Mouse (Mus musculus): ENCODE data around the gene Dusp9.

Dusp9 gene

GRCm38 (mm10) chrX:73663143-73663542 is 23.9 kb downstream of the Dusp9 start:
- DNase-seq (ENCODE audit: low spot score in 2 of 2): no peak

GRCm38 (mm10) chrX:73672031-73672431 is 32.8 kb downstream of the Dusp9 start:
- DNase-seq (ENCODE audit: low spot score in 2 of 2): peak in 1 of 2 experiments; percentile 59

- no peak for DNase-seq (ENCODE audit: low spot score in 2 of 2)
Measured at GRCm38 (mm10) chrX:73672879-73673618, 33.8 kb downstream of the Dusp9 start, which contains the start of gene Slc6a8. Gene Slc6a8, plus strand, starts transcription at chrX:73673150.

GRCm38 (mm10) chrX:73673619-73673967 is 34.4 kb downstream of the Dusp9 start:
- DNase-seq (ENCODE audit: low spot score in 2 of 2): no peak

- DNase-seq (ENCODE audit: low spot score in 2 of 2): no peak
Measured at GRCm38 (mm10) chrX:73673968-73674661, 34.9 kb downstream of the Dusp9 start.

- no peak for DNase-seq (ENCODE audit: low spot score in 2 of 2)
Measured at GRCm38 (mm10) chrX:73675231-73675630, 36.0 kb downstream of the Dusp9 start.

- no peak for DNase-seq (ENCODE audit: low spot score in 2 of 2)
Measured at GRCm38 (mm10) chrX:73676668-73677067, 37.4 kb downstream of the Dusp9 start.

GRCm38 (mm10) chrX:73684156-73684555 is 44.9 kb downstream of the Dusp9 start:
- DNase-seq (ENCODE audit: low spot score in 2 of 2): no peak

GRCm38 (mm10) chrX:73684978-73685377 is 45.8 kb downstream of the Dusp9 start:
- no peak for DNase-seq (ENCODE audit: low spot score in 2 of 2)

- no peak for DNase-seq (ENCODE audit: low spot score in 2 of 2)
Measured at GRCm38 (mm10) chrX:73685629-73686028, 46.4 kb downstream of the Dusp9 start.

GRCm38 (mm10) chrX:73690917-73691629 is 51.9 kb downstream of the Dusp9 start:
- DNase-seq (ENCODE audit: low spot score in 2 of 2): peak in 1 of 2 experiments; percentile 46

Data from left cerebral cortex, adult 9 months (tissue).